Mouse (Mus musculus) bone marrow, adult 2 months (tissue): ENCODE data around the gene Chit1.

Experiments used
- CTCF ChIP-seq: fragments of 200-500 bp; IDR thresholded peaks from 2 replicates; pipeline ENCODE4 v1.5.1; 2011; ENCODE audit warnings: low read length, control low read depth; ENCODE audit not compliant: control insufficient read depth, insufficient read depth
- POLR2A ChIP-seq: fragments of 200-500 bp; IDR thresholded peaks from 2 replicates; pipeline ENCODE4 v1.6.1; 2011; ENCODE audit warnings: low read depth, mild to moderate bottlenecking, control low read depth, low read length, borderline replicate concordance; ENCODE audit not compliant: control insufficient read depth

DNA sequence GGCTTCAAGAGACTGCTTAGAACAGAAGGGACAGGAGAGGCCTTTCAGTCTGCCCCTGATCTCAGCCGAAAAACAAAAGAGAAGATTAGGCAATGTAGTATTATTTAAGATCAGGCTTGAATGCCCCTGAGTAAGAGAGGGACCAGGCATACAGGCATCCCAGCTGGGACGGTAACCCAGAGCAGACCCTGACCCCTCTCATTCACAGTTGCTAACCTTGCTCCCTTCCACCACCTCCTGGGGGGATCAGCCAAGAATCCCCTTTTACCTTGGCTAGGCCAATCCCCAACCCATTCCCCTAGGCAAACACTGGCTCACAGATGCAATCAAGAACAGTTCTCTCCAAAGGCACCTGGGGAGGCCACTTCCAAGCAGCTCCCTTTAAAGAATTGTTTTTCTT is 34.3 kb upstream of the Chit1 start:
- TF ChIP-seq POLR2A (no peak), CTCF (no peak)
